Mouse (Mus musculus) mouse embryonic stem cell (cell line): ENCODE measurements around the gene Bmp2k.

Experiments used
- in situ Hi-C, 2 experiments: fragments of 300-500 bp; cut with MboI; formaldehyde crosslinking; loops; 1 replicate in 1 of 2; 3 replicates in 1 of 2; pipeline ENCODE4 v1.14.3; 2019 to 2020; ENCODE audit warnings: low sequenced_read_pairs in 2 of 2, low pct_unique_long_range_greater_than_20kb in 1 of 2, mixed read lengths in 1 of 2; ENCODE audit not compliant: unreplicated experiment in 1 of 2

Gene Bmp2k

GRCm38 (mm10) chr5:96997310-96997801 lies at the start of gene Bmp2k:
Bmp2k (plus strand) TSS chr5:96997689.
- in situ Hi-C loops: no loop called here

GRCm38 (mm10) chr5:96948856-96949527 lies 48.5 kb upstream of the Bmp2k start:
- in situ Hi-C loops: no loop called here

DNA sequence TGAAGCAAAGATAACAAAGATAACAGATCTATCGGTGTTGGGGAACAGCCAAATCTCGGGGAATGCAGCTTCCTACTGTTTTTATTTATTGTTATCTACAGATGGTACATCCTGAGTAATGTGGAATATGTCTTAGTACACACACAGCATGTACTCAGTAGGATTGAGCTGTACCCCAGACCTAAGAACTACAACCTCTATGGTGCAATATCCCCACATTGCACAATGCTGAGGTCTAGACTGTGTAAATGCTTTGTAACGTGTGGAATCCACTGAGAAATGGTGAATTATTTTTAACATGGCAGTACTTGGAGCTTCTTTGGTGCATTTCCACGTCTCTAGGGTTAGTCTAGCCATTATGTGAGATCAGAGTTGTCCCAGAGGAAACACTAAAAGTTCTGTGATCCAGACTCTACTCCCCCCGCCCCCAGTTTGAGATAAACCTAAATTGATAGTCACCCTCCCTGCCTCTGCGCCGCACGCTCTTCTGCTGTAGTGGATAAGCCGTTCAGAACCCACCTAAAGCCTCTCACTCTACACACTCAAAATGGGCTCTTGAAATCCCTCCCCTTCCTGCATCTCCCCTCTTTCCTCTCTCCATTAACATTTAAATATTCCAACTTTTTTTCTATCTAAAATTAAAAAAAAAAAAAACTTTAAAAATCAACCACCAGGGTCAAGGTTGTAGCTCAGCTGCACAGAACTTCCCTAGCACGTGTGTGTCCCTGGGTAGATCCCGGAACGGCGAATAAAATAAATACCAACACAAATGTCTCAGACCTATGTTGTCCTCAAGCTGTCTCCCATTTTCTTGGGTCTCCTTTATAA lies 47.4 kb upstream of the Bmp2k start:
- in situ Hi-C loops: no loop called here

GRCm38 (mm10) chr5:96950667-96951492 lies 46.6 kb upstream of the Bmp2k start:
- in situ Hi-C loops: no loop called here

- in situ Hi-C loops: no loop called here
These were observed 45.9 kb upstream of the Bmp2k start for GRCm38 (mm10) chr5:96951493-96952105.

- in situ Hi-C loops: no loop called here
These were observed 43.4 kb upstream of the Bmp2k start for GRCm38 (mm10) chr5:96954040-96954439.

DNA sequence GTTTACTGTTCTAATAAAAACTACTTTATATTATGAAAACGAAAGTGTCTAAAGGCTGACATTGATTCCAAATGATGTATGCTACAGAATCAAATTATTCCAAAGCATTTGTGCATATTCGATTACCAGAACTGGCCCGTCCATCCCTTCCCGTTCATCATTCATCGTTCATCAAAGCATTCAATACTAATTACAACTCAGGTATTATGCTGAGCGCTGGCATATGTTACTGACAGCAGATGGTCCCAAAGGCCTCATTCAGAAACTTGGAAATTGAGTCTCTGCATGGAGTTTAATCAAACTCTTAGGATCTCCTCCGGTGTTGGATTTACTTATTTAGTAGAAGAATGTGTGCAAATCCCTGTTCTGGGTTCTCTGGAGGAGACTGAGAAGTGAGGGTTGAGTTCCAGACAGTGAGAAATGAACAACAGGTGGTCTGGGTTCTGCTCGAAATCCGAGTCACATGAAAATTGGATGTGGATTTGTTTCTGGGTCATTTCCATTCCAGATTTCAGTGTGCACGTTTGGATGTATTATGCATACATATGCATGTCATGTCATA lies 42.9 kb upstream of the Bmp2k start:
- in situ Hi-C loops: no loop called here

GRCm38 (mm10) chr5:96956926-96957325 lies 40.6 kb upstream of the Bmp2k start:
- in situ Hi-C loops: no loop called here

- in situ Hi-C loops: no loop called here
These were observed 36.4 kb upstream of the Bmp2k start for GRCm38 (mm10) chr5:96961122-96961521.

GRCm38 (mm10) chr5:96961852-96962251 lies 35.6 kb upstream of the Bmp2k start:
- in situ Hi-C loops: no loop called here

GRCm38 (mm10) chr5:96962252-96962933 lies 35.1 kb upstream of the Bmp2k start:
- in situ Hi-C loops: no loop called here

DNA sequence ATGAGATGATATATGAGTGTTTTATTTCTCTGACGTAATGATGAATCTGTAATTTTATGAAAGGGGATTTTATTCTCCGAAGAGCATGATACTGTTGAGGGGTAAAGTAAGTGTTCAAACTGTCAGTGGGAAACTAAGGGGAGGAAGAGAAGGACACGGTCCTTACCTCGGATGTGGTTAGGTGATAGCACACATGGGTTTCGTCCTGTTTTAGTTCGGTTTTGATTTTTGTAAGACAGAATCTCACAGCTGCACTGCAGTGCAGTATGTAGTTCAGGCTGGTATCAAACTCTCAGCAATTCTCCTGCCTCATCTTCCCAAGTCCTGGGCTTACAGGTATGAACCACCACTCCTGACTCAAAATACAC lies 34.6 kb upstream of the Bmp2k start:
- in situ Hi-C loops: no loop called here

DNA sequence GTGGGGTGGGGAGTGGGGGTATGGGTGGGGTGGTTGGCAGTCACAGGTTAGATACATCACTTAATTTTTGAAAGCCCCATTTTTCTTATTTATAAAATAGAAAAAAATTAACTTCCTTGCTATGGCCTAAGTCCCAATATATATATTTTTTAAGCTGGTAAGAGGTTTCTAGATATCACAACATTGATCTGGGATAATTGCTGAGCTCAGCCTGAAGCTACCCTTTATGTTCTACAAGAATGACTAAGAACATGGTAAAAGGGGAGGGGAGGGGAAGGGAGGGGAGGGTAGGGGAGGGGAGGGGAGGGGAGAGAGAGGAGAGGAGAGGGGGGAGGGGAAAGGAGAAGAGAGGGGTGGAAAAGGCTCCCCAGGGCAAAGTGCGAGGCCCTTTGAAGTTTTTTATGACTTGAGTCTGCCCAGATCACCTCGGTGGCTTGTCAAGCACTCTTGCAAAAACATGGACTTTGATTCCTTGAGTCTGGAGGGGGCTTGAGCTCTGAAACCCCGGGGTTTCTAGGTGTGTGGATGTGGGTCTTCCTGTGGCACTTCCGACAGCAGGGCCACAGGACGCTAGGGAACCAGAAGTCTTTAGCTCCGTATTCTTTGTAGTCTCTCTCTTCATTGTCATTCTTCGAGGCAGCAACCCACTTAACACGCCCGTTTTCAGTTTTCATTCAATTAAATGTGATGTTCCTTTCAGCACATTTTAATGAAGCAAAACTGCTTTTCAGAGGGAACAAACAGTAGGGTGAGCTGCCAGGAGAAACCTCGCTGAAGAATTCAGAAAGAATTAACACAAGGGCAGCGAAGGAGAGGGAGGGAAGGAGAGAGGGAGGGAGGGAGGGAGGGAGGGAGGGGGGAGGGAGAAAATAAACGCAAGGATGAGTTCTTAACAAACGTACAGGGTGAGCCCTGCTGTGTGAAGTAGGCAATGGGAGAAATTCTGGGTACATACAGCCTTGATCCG lies 33.1 kb upstream of the Bmp2k start:
- in situ Hi-C loops: no loop called here

GRCm38 (mm10) chr5:96965029-96965403 lies 32.5 kb upstream of the Bmp2k start:
- in situ Hi-C loops: no loop called here

DNA sequence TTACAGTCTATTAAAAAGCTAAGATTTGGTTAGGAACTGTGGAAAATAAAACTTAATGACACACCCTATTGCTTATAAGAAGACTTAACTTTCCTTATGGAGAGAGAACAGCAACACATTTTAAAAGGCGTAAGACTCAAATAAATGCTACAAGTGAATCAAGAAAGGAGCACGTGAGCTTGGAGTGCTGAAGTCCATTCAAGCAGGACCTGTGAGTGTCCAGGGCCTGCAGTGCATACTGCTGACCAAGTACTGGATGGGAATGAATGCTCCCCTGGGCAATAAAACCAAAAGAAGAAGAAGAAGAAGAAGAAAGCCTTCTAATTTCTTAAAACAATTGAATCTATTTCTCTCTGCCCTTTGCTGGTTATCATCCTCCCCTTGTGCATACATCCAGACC lies 32.0 kb upstream of the Bmp2k start:
- in situ Hi-C loops: no loop called here

- in situ Hi-C loops: no loop called here
These were observed 28.9 kb upstream of the Bmp2k start for GRCm38 (mm10) chr5:96968628-96969027.

GRCm38 (mm10) chr5:96969032-96969431 lies 28.5 kb upstream of the Bmp2k start:
- in situ Hi-C loops: no loop called here
